Mouse (Mus musculus): ENCODE measurements at regions not wholly inside any gene's neighbourhood (a gene's known extent, or its start where the extent isn't known, plus 50 kb on each side); places are given as distances from the start of the nearest gene placed in this dataset.
A peak's percentile ranks its signal among the peaks of the same experiment; 100 is the strongest.

DNA sequence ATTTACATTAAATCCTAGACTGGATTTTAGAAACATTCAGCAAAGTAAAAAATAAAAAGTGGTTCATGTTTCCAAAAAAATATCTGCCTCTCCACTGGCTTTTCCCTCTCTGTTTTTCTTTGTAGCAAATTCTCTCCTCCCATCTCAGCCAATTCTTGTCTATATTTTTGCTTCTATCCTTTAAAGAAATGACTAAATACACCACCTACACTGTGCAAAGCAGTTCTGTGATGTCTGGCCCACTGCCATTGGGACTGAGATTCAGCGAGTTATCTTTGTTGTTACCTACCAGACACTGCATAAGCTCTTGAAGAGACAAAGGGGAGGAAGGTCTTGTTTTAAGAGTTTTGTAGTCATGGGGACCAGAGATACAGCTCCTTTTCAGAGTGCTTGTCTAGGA, 835.8 kb upstream of the Klhl29 start:
- DNase-seq: no peak

GRCm38 (mm10) chr12:6189232-6189631, 813.8 kb upstream of the Klhl29 start:
- no peak for DNase-seq

DNA sequence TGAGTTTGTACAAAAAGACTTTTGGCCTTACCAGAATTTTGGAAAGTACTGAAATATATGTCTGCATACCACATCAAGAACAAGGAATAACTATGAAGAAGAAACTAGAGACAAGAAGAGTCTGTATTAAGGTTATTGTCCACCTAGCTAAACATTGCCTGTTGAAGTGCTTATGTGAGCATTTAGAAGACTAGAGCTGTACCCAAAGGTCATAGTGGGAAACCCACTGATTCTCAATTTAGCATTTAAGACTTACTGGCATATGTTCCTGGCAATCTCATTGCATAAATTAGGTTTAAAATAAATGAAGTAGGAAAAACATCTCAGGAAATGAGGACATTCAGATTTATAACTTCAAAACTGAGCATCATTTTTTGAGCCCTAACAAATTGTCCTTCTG, 793.3 kb upstream of the Klhl29 start:
- DNase-seq: no peak

GRCm38 (mm10) chr12:6154287-6154686, 778.8 kb upstream of the Klhl29 start:
- DNase-seq: no peak

DNA sequence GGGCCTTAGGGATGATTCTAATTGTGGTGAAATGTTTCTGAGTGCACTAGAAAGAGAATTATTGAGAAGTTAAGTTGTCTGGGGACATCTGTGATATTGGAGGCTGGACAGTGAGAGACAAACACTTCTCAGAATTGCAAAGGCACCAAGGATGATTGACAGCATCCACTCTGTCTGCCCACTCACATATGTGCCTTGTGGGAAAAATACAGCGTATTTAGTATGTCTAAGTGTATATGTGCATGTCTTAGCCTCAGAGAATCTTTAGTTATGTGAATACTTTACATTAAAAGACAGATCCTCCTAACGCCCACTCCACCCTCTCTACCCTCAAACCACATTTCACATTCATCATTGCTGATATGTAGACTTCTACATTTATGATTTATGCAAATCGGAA, 776.0 kb upstream of the Klhl29 start:
- no peak for DNase-seq

- no peak for DNase-seq
These were observed 757.0 kb upstream of the Klhl29 start for GRCm38 (mm10) chr12:6132451-6132850.

DNA sequence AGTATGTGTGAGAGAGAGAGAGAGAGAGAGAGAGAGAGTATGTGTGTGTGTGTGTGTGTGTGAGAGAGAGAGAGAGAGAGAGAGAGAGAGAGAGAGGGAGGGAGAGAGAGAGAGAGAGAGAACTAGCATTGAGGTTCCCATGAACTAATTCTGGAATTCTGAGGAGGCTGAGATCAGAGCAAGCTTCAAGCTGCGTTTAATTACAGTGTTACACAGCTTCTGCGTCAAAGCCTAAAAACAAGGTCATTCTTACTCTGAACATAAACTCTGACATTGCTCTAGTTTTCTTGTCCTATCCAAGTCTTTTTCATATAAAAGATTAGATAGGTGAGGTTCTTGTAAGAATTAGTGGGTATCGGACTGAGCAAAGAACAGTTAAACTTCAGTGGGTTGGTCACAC, 744.1 kb upstream of the Klhl29 start:
- DNase-seq: no peak

GRCm38 (mm10) chr12:6115254-6115653, 739.8 kb upstream of the Klhl29 start:
- no peak for DNase-seq

- no peak for DNase-seq
These were observed 721.8 kb upstream of the Klhl29 start for GRCm38 (mm10) chr12:6097295-6097694.

GRCm38 (mm10) chr12:6087627-6088350, 712.3 kb upstream of the Klhl29 start:
- no peak for DNase-seq

DNA sequence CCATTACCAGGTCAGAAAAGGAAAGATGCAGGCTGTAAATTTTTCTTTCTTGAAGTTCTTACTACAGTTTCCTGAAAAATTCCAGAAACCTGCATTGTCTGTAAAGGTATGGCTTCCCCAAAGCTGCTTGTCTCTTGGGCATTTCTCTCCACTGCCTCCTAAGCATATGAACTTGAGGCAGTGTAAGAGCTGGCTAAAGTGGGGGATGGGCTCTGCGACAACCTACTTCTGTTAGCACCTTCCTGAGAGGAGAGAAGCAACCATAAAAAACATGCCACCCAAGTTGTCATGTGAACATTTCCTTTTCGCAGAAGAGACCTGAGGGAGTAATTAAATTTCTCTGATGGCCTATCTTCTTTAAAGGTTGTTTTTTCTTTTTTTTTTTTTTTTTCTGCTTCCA, 711.6 kb upstream of the Klhl29 start:
- DNase-seq: peak in 1 of 2 experiments; percentile 1

DNA sequence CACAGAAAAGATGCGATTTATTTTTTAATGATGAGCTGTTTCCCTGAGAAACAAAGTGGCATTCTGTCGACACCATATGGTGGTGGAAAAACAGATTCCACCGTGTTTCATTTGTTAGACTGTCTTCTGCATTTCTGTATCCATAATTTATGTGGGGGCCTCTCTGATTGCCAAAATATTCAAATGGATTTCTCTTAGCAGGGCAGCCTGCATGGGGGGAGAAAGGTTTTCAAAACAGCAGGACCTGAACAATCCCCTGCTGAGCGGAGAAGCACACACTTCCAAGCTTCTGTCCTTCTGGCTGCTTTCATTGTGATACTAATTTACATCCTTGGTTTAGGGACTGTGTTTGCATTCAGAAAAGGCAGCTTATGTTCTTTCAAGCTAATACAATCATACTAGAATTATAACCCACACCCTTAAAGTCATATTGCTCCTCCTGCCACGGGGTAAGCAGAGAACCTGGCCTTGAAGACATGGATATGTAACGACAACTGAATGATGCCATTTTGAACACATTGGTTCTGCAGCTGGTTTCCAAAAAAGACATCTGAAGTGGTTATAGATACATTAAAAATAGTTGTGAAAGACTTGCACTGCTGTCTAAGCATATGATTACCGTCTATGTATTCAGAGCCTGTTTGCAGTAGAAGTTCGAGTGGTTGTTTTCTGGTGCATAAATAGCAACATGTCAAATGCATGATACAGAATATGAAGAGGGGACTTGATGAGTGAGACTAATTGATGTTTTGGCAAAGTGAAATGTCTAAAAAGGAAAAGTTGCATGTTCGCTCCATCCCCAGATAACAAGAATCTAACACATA, 671.6 kb upstream of the Klhl29 start:
- no peak for DNase-seq

DNA sequence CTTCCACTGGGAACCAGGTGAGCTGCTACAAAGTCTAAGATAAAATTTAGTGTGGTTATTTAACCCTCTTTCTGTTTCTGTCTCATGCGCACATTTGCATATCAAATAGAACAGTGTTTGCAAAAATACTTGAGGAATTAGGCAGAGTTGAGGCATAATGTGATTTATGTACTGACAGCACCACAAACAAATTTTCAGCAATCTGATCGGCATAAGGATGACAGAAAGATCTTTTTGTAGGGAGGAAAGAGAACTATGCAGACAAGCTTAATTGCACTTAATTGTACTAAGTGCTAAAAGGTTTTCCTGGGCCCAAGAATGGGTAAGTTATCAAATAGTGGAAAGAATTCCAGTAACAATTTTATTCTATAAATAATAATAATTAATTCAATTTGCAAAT, 670.6 kb upstream of the Klhl29 start:
- no peak for DNase-seq

GRCm38 (mm10) chr12:6042326-6042725, 666.8 kb upstream of the Klhl29 start:
- peak; percentile 46 to 55 for DNase-seq

DNA sequence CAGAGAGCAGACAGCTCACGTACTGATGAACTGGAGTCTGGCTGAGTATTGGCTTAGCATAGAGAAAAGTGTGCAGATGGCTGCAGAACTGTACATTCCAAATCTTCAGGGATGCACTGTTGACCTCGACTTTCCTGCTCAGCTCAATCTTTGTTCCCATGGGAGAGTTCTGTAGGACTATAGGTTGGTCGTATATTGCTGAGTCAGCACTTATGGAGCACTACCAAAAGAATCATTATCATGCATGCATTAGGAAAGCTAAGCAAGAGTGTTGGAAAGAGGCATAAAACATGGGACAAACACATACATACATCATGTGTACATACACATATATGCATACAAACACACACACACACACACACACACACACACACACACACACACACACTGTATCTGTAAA, 648.6 kb upstream of the Klhl29 start:
- DNase-seq: no peak

- no peak for DNase-seq
These were observed 647.0 kb upstream of the Klhl29 start for GRCm38 (mm10) chr12:6022490-6022889.

GRCm38 (mm10) chr12:6000961-6001360, 625.5 kb upstream of the Klhl29 start:
- no peak for DNase-seq

DNA sequence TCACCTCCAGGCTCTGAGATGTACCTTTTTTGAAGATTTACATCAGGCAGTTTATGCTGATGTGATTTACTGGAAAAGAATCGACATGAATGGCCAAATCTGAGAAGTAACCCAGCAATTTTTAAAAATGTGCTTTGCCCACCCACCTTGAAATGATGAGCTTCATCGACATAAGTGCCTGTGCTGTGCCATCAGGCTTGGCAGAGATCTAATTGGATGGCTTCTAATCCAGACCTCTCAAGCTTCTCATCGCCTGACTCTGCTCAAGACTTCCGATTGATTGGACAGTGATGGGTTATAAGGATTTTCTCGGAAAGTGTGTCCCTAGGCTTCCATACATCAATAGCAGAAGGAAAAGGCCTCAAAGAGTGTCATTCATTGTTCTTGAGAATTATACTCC, 621.9 kb upstream of the Klhl29 start:
- no peak for DNase-seq

DNA sequence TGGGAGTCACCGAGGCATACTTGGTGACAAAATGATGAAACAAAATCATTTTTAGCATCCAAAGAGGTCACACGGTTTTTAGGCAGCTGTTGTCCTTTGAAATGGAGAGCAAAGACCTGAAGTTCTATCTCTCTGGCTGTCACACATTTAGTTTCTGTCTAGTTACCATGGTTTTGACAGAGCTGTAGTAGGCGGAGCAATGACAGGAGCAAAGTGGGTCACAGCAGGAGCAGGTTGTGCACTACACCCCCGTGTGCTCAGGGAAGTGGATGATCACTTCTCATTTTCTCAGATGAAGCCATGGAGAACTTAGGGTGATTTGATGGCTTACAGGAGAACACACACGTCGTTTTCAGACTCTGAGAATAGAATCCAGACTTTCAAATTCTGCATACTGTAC, 621.2 kb upstream of the Klhl29 start:
- no peak for DNase-seq

GRCm38 (mm10) chr12:5983937-5984610, 608.6 kb upstream of the Klhl29 start:
- DNase-seq: peak; percentile 13 to 17

DNA sequence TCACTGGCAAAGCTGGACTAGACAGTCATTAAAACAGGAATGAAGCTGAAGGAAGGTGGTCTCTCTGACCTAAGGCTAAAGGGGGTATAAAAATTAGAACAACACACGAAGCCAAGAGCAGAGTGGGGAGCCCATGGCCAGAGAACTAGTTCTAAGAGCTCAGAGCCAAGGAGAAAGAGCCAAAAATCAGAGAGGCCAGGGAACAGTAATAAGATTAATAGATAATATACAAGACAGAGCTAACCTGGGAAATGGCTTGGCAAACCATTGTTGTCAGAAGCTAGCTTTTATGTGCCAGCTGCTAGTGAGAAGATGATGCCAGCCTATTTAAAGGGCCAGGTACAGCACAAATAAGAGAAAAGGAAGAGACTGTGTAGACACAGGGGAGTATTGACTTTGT, 606.6 kb upstream of the Klhl29 start:
- DNase-seq: no peak

GRCm38 (mm10) chr12:5975926-5976325, 600.4 kb upstream of the Klhl29 start:
- DNase-seq: no peak

DNA sequence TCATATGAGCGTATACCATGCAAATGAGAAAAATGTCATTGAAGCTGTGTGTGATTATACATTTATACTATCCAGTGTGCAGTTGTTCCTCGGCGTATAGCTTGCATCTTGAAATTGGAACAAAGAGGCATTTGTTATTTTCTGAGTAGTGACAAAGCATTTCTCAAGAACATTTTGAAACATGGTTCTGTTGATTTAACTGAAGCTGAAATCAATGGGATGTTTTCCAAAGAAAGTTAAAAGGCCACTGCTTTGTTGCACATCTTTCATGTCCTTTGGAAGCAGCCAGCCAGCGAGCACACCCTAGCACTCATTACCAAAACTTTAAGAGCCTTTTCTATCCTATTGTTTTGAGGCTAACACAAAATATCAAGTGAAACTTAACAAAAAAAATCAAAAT, 594.1 kb upstream of the Klhl29 start:
- no peak for DNase-seq

DNA sequence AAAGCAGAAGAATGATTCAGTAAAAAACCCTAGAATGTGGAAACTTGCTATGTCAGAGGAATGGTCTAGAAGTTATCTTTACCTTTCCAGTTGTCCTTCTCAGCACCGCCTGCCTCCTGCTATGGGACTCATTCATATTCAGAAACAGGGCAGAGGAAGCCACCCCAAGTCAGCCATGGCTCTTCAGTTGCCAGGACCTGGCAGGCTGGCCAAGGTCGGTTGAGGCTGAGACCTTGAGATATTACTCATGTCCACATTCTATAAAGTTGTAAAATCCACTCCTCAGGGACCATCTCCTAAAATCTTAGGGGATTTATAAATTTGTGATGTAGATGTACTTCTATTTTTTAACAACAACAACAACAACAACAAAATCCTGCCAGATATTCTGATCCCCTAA, 580.7 kb upstream of the Klhl29 start:
- DNase-seq: no peak

All from kidney, postnatal 4 days (tissue).